Mouse (Mus musculus) liver, adult (tissue): Measurements from ENCODE around the gene Fxyd5.

Source experiments
- GATA4 ChIP-seq: IDR thresholded peaks from 2 replicates; pipeline ENCODE4 v1.6.1; 2014; ENCODE audit warnings: mild to moderate bottlenecking, low read length; ENCODE audit not compliant: insufficient replicate concordance

Fxyd5 gene

DNA sequence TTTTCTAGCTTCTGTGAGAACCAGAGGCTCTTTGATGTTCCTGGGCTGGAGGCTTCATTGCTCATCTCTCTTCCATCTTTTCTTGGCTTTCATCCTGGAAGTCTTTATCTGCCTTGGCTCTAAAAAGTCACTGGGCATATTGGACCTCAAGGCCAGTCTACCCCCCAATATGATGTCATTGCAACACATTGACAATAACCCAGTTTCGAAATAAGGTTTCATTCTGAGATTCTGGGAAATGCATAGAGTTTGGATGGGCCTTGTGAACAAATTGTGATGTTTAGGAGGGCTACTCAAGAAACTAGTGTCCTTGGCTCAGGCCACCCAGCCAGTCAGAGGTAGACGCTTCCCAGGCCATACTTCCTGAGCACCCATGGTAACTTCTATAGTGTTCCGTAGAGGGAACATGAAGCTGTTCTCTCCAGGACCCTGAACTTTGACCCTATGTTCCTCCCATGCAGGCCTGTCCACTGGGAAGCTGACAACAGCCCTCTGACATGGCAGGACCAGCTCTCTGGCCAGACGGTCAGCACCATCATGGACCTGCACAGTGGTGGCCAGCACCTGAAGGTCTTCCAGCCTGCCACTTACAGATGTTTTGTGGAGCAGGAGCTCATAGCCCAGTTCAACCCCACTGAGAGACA lies 53.6 kb downstream of the Fxyd5 start:
- peak; percentile 15; the same call in 1 of the 2 replicates for TF ChIP-seq GATA4

DNA sequence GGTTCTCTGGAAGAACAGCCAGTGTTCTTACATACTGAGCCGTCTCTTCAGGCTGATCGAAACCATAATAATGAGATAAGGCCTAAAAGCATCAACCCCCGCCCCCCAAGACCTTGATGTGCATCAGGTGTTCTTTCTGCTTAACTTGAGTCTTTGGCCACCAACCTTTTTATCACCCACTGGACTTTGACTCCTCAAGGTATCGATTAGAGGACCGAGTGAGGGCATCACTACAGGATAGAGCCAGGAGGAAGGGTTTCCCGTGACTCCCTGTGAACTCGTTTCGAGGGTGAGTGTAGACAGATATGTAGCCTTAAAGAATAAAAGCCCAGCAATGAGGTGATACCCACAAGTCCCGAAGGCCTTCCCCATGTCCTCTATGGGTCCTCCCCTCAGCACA lies 56.9 kb downstream of the Fxyd5 start:
- peak; percentile 52; the same call in 1 of the 2 replicates for TF ChIP-seq GATA4
